Mouse (Mus musculus) embryonic facial prominence, embryonic 11.5 days (tissue): ENCODE results near the gene Lrrc52. TPM values are rescaled to one million over a fixed set of nuclear protein-coding genes. Genes with fewer than 3 reads are reported as not detected.

Source experiments
- ATAC-seq: fragments of 200-750 bp; cut with Nextera tagmentation; replicated peaks from 2 replicates; pipeline ENCODE4 v1.8.0; 2017; ENCODE audit warnings: low read depth; ENCODE audit not compliant: insufficient number of reproducible peaks, low FRiP score, low TSS enrichment
- DNase-seq: peaks from one replicate; pipeline ENCODE4 v3.0.0-alpha.2; 2015; ENCODE audit warnings: low spot score
- H3K27ac ChIP-seq: fragments of 300-500 bp; sonication (generic); replicated peaks from 2 replicates; pipeline ENCODE4 v1.5.1; 2014; ENCODE audit warnings: mild to moderate bottlenecking, low read depth, low read length, control low read depth
- H3K27me3 ChIP-seq: fragments of 300-500 bp; sonication (generic); 2 replicates; pipeline ENCODE4 v1.6.1; 2014; ENCODE audit warnings: mild to moderate bottlenecking, low read length, moderate library complexity, mixed read lengths; ENCODE audit not compliant: control insufficient read depth, insufficient read depth
- H3K36me3 ChIP-seq: fragments of 300-500 bp; sonication (generic); replicated peaks from 2 replicates; pipeline ENCODE4 v1.6.1; 2014; ENCODE audit warnings: low read depth, mild to moderate bottlenecking, low read length, moderate library complexity, mixed read lengths; ENCODE audit not compliant: control insufficient read depth, insufficient read depth
- H3K4me1 ChIP-seq: fragments of 300-500 bp; sonication (generic); 2 replicates; pipeline ENCODE4 v1.6.1; 2014; ENCODE audit warnings: low read length, mixed read lengths; ENCODE audit not compliant: control insufficient read depth, insufficient read depth
- H3K4me2 ChIP-seq: fragments of 300-500 bp; sonication (generic); 2 replicates; pipeline ENCODE4 v1.6.1; 2014; ENCODE audit warnings: low read depth, mild to moderate bottlenecking, control low read depth, low read length, moderate library complexity
- H3K4me3 ChIP-seq: fragments of 300-500 bp; sonication (generic); 2 replicates; pipeline ENCODE4 v1.5.1; 2014; ENCODE audit warnings: low read depth, low read length, control low read depth
- H3K9ac ChIP-seq: fragments of 300-500 bp; sonication (generic); replicated peaks from 2 replicates; pipeline ENCODE4 v1.6.1; 2014; ENCODE audit warnings: mild to moderate bottlenecking, control low read depth, low read length
- H3K9me3 ChIP-seq: fragments of 300-500 bp; sonication (generic); replicated peaks from 2 replicates; pipeline ENCODE4 v1.6.1; 2016; ENCODE audit warnings: mild to moderate bottlenecking, low read length, inconsistent platforms, mixed read lengths; ENCODE audit not compliant: control insufficient read depth
- WGBS: fragments of 180-500 bp; shearing (Covaris S2); extraction: QIAGEN DNeasy Blood & Tissue Kit; methylation state at CpG from one replicate; pipeline ENCODE4 v1.1.7; 2014; 5-methylcytosine and 5-hydroxymethylcytosine counted together
- polyA plus RNA-seq: library from polyadenylated mRNA; unstranded; fragments of >200 nt; fragmentation: Nextera tagmentation; extraction: Ambion mirVana; gene quantifications from 2 replicates; pipeline ENCODE4 v1.2.1, GENCODE M21; 2014

Gene Lrrc52
- polyA plus RNA-seq, 1 experiment from 2014 or later: not detected

- Histone ChIP-seq H3K27me3 (no peaks in the 10 kb centered on the region), H3K36me3 (no peaks in the 10 kb centered on the region), H3K27ac (no peak overlapping the region), H3K4me2 (no peak overlapping the region), H3K9ac (no peak overlapping the region), H3K4me1 (no peaks in the 10 kb centered on the region), H3K4me3 (no peak overlapping the region), H3K9me3 (no peaks in the 10 kb centered on the region)
- WGBS: 90% methylated on average over 5 of the region's 5 CpGs
- DNase-seq (no peak), ATAC-seq (no peak)
Measured at GRCm38 (mm10) chr1:167487933-167488332, 21.4 kb upstream of the Lrrc52 start.

- H3K9me3 ChIP-seq: no peaks in the 10 kb centered on the region
- 75% methylated on average over 3 of the region's 3 CpGs for WGBS
- no peaks in the 10 kb centered on the region for H3K36me3 ChIP-seq
- H3K9ac ChIP-seq: no peak overlapping the region
- no peaks in the 10 kb centered on the region for H3K4me1 ChIP-seq
- H3K4me3 ChIP-seq: no peak overlapping the region
- no peaks in the 10 kb centered on the region for H3K27me3 ChIP-seq
- H3K27ac ChIP-seq: no peak overlapping the region
- no peak for DNase-seq
- ATAC-seq: no peak
- no peak overlapping the region for H3K4me2 ChIP-seq
Measured at GRCm38 (mm10) chr1:167486959-167487680, 20.5 kb upstream of the Lrrc52 start.

- Histone ChIP-seq H3K4me3 (no peak overlapping the region), H3K9me3 (no peaks in the 10 kb centered on the region), H3K36me3 (no peaks in the 10 kb centered on the region), H3K9ac (no peak overlapping the region), H3K27ac (no peak overlapping the region), H3K4me1 (no peaks in the 10 kb centered on the region), H3K27me3 (no peaks in the 10 kb centered on the region), H3K4me2 (no peak overlapping the region)
- DNase-seq: no peak
- ATAC-seq: no peak
- WGBS: 92% methylated on average over 4 of the region's 4 CpGs
Measured at GRCm38 (mm10) chr1:167482863-167483262, 16.3 kb upstream of the Lrrc52 start.

- no peaks in the 10 kb centered on the region for H3K36me3 ChIP-seq
- no peak overlapping the region for H3K4me3 ChIP-seq
- DNase-seq (no peak), ATAC-seq (no peak)
- WGBS: 48% methylated on average over 4 of the region's 4 CpGs
- H3K27me3 ChIP-seq: no peaks in the 10 kb centered on the region
- H3K4me2 ChIP-seq: no peak overlapping the region
- no peak overlapping the region for H3K27ac ChIP-seq
- no peak overlapping the region for H3K9ac ChIP-seq
- H3K4me1 ChIP-seq: no peaks in the 10 kb centered on the region
- H3K9me3 ChIP-seq: no peaks in the 10 kb centered on the region
Measured at GRCm38 (mm10) chr1:167473585-167473984, 7.0 kb upstream of the Lrrc52 start.

GRCm38 (mm10) chr1:167467916-167468315, 1.3 kb upstream of the Lrrc52 start:
- ATAC-seq (no peak), DNase-seq (no peak)
- no peaks in the 10 kb centered on the region for H3K9me3 ChIP-seq
- H3K4me2 ChIP-seq: no peak overlapping the region
- H3K27ac ChIP-seq: no peak overlapping the region
- no peaks in the 10 kb centered on the region for H3K36me3 ChIP-seq
- WGBS: 79% methylated on average over 5 of the region's 5 CpGs
- no peaks in the 10 kb centered on the region for H3K27me3 ChIP-seq
- no peak overlapping the region for H3K4me3 ChIP-seq
- H3K4me1 ChIP-seq: no peaks in the 10 kb centered on the region
- H3K9ac ChIP-seq: no peak overlapping the region

GRCm38 (mm10) chr1:167457311-167457710, 9.3 kb downstream of the Lrrc52 start:
- ATAC-seq (no peak), DNase-seq (no peak)
- Histone ChIP-seq H3K9me3 (no peaks in the 10 kb centered on the region), H3K4me3 (no peak overlapping the region), H3K4me2 (no peak overlapping the region), H3K9ac (no peak overlapping the region), H3K4me1 (no peaks in the 10 kb centered on the region), H3K36me3 (no peaks in the 10 kb centered on the region), H3K27ac (no peak overlapping the region), H3K27me3 (no peaks in the 10 kb centered on the region)
- WGBS: 76% methylated on average over 3 of the region's 3 CpGs

- 87% methylated on average over 3 of the region's 3 CpGs for WGBS
- H3K9ac ChIP-seq: no peak overlapping the region
- no peaks in the 10 kb centered on the region for H3K9me3 ChIP-seq
- no peak overlapping the region for H3K27ac ChIP-seq
- H3K4me2 ChIP-seq: no peak overlapping the region
- H3K4me1 ChIP-seq: no peaks in the 10 kb centered on the region
- DNase-seq: no peak
- H3K27me3 ChIP-seq: no peaks in the 10 kb centered on the region
- H3K4me3 ChIP-seq: no peak overlapping the region
- ATAC-seq: no peak
- no peaks in the 10 kb centered on the region for H3K36me3 ChIP-seq
Measured at GRCm38 (mm10) chr1:167453048-167453447, 13.5 kb downstream of the Lrrc52 start.

GRCm38 (mm10) chr1:167452456-167452855, 14.1 kb downstream of the Lrrc52 start:
- ATAC-seq: no peak
- 72% methylated on average over 6 of the region's 6 CpGs for WGBS

More at GRCm38 (mm10) chr1:167452456-167452855, 14.1 kb downstream of the Lrrc52 start:
- no peaks in the 10 kb centered on the region for H3K9me3 ChIP-seq
- H3K4me2 ChIP-seq: no peak overlapping the region
- no peaks in the 10 kb centered on the region for H3K27me3 ChIP-seq
- no peak overlapping the region for H3K4me3 ChIP-seq
- no peak overlapping the region for H3K27ac ChIP-seq
- no peaks in the 10 kb centered on the region for H3K4me1 ChIP-seq
- H3K36me3 ChIP-seq: no peaks in the 10 kb centered on the region
- no peak for DNase-seq
- H3K9ac ChIP-seq: no peak overlapping the region
